Mouse (Mus musculus): ENCODE data around the gene Tmem132d.

DNA sequence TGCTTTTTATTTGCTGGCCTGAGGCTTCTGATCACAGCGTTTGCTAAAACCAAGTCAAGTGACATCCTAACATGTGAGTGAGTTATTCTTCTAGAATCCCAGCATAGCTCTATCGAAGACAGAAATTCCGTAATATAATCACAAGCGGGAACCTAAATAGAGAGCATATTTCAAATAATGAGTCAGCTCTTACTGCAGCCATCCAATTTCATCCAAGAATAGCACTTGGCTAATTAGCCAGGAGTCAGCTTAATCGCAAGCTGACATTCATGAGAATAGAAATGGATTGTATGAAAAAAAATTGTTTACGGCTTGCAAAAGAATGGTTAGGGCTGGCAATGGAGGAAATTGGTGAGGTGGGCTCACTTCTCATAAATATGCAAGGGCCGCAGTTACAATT, 63.8 kb downstream of the Tmem132d start:
- TF ChIP-seq GATA1 (IDR thresholded peaks at IDR 0.05; ENCODE audit: borderline replicate concordance, low read length) (no peak), FLI1 (IDR thresholded peaks at IDR 0.05; ENCODE audit: low read length) (no peak)

All from megakaryocyte, embryonic 14.5 days (primary cell).